Mouse (Mus musculus): ENCODE data around the gene Foxo3.

DNA sequence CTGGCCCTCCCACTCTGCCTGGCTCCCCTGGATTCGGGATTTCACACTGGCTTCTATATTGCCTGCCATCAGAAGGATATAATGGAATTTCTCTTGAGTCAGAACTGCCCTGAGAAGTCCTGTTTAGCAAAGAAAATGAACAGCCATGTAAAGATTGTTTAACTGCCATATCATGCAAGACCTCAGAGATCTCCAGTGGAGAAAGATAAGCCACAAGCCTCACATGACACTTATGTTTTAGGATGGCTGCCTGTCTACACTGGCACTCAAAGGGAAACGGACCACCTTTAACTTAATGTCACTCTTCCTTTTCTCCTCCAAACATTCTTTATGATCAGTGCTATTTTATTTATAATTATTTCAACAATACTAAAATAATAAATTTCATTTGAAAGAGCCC lies 26.6 kb downstream of the Foxo3 start:
- TF ChIP-seq POLR2A (IDR thresholded peaks at IDR 0.05; ENCODE audit: borderline replicate concordance, extremely low read depth, insufficient read depth, insufficient read length, poor library complexity, severe bottlenecking) (no peak), CTCF (IDR thresholded peaks at IDR 0.05; ENCODE audit: borderline replicate concordance, extremely low read depth, insufficient read depth, insufficient read length) (no peak)

Measured in brain, embryonic 14.5 days (tissue).